Mouse (Mus musculus) adrenal gland, postnatal 14 days (tissue): ENCODE results near the gene Slc15a4. TPM values are rescaled to one million over a fixed set of nuclear protein-coding genes. Genes with fewer than 3 reads are reported as not detected.

Experiments used
- DNase-seq: peaks from one replicate; pipeline ENCODE4 v3.0.0; 2021; ENCODE audit warnings: mixed read lengths
- total RNA-seq: library from RNA; stranded (reverse); gene quantifications from 2 replicates; pipeline ENCODE4 v1.2.3, GENCODE M21; 2021

The Slc15a4 gene
- total RNA-seq, 1 experiment from 2014 or later = 16.7 TPM

- no peak for DNase-seq
Measured at GRCm38 (mm10) chr5:127621108-127621507, 11.6 kb downstream of the Slc15a4 start.

GRCm38 (mm10) chr5:127620371-127620770 is 12.3 kb downstream of the Slc15a4 start:
- DNase-seq = no peak

- DNase-seq = no peak
Measured at GRCm38 (mm10) chr5:127618834-127619233, 13.9 kb downstream of the Slc15a4 start.

GRCm38 (mm10) chr5:127616884-127617635 is 15.6 kb downstream of the Slc15a4 start:
- DNase-seq = peak; percentile 99

- no peak for DNase-seq
Measured at GRCm38 (mm10) chr5:127616151-127616550, 16.5 kb downstream of the Slc15a4 start.

- DNase-seq = no peak
Measured at GRCm38 (mm10) chr5:127615459-127615858, 17.2 kb downstream of the Slc15a4 start.

- DNase-seq = no peak
Measured at GRCm38 (mm10) chr5:127612397-127612796, 20.3 kb downstream of the Slc15a4 start.

GRCm38 (mm10) chr5:127611881-127612280 is 20.8 kb downstream of the Slc15a4 start:
- no peak for DNase-seq

- peak; percentile 65 for DNase-seq
Measured at GRCm38 (mm10) chr5:127610787-127611509, 21.7 kb downstream of the Slc15a4 start.

- no peak for DNase-seq
Measured at GRCm38 (mm10) chr5:127609191-127609714, 23.4 kb downstream of the Slc15a4 start.

GRCm38 (mm10) chr5:127607507-127607906 is 25.2 kb downstream of the Slc15a4 start:
- DNase-seq = no peak

- no peak for DNase-seq
Measured at GRCm38 (mm10) chr5:127602996-127603395, 29.7 kb downstream of the Slc15a4 start.

GRCm38 (mm10) chr5:127596862-127597261 is 35.8 kb downstream of the Slc15a4 start:
- no peak for DNase-seq

GRCm38 (mm10) chr5:127595676-127596075 is 37.0 kb downstream of the Slc15a4 start:
- DNase-seq = no peak

GRCm38 (mm10) chr5:127592854-127593253 is 39.8 kb downstream of the Slc15a4 start:
- DNase-seq = peak; percentile 43

- peak; percentile 14 for DNase-seq
Measured at GRCm38 (mm10) chr5:127592406-127592805, 40.3 kb downstream of the Slc15a4 start.

GRCm38 (mm10) chr5:127587854-127588253 is 44.8 kb downstream of the Slc15a4 start:
- DNase-seq = no peak

- peak; percentile 21 for DNase-seq
Measured at GRCm38 (mm10) chr5:127583658-127584057, 49.0 kb downstream of the Slc15a4 start.

- no peak for DNase-seq
Measured at GRCm38 (mm10) chr5:127577419-127577818, 55.3 kb downstream of the Slc15a4 start.

GRCm38 (mm10) chr5:127567165-127567741 is 65.4 kb downstream of the Slc15a4 start:
- DNase-seq = no peak

- DNase-seq = peak; percentile 6
Measured at GRCm38 (mm10) chr5:127561086-127561485, 71.6 kb downstream of the Slc15a4 start.

- DNase-seq = no peak
Measured at GRCm38 (mm10) chr5:127548136-127548535, 84.6 kb downstream of the Slc15a4 start.

GRCm38 (mm10) chr5:127546585-127546991 is 86.1 kb downstream of the Slc15a4 start:
- no peak for DNase-seq
